Mouse (Mus musculus) kidney, embryonic 14.5 days (tissue): ENCODE results near the gene Gm17490. TPM values are rescaled to one million over a fixed set of nuclear protein-coding genes. Genes with fewer than 3 reads are reported as not detected.

Experiments
- ATAC-seq: fragments of 200-750 bp; cut with Nextera tagmentation; 2 replicates; pipeline ENCODE4 v1.8.0; 2017; ENCODE audit warnings: moderate number of reproducible peaks, mild to moderate bottlenecking, moderate TSS enrichment, moderate library complexity; ENCODE audit not compliant: low FRiP score, low TSS enrichment
- H3K27ac ChIP-seq: fragments of 300-500 bp; sonication (generic); 2 replicates; pipeline ENCODE4 v1.5.1; 2014; ENCODE audit warnings: low read depth, mild to moderate bottlenecking, low read length, moderate library complexity, mixed read lengths
- H3K27me3 ChIP-seq: fragments of 300-500 bp; sonication (generic); 2 replicates; pipeline ENCODE4 v1.6.1; 2014; ENCODE audit warnings: mild to moderate bottlenecking, low read length; ENCODE audit not compliant: control insufficient read depth, insufficient read depth
- H3K36me3 ChIP-seq: fragments of 300-500 bp; sonication (generic); 2 replicates; pipeline ENCODE4 v1.6.1; 2014; ENCODE audit warnings: low read length, mixed read lengths; ENCODE audit not compliant: control insufficient read depth, insufficient read depth
- H3K4me1 ChIP-seq: fragments of 300-500 bp; sonication (generic); 2 replicates; pipeline ENCODE4 v1.6.1; 2014; ENCODE audit warnings: low read length, mixed read lengths; ENCODE audit not compliant: control insufficient read depth, insufficient read depth
- H3K4me2 ChIP-seq: fragments of 300-500 bp; sonication (generic); replicated peaks from 2 replicates; pipeline ENCODE4 v1.6.1; 2014; ENCODE audit warnings: low read depth, mild to moderate bottlenecking, low read length
- H3K4me3 ChIP-seq: fragments of 300-500 bp; sonication (generic); 2 replicates; pipeline ENCODE4 v1.5.1; 2014; ENCODE audit warnings: mild to moderate bottlenecking, low read length
- H3K9ac ChIP-seq: fragments of 300-500 bp; sonication (generic); 2 replicates; pipeline ENCODE4 v1.6.1; 2014; ENCODE audit warnings: low read depth, mild to moderate bottlenecking, low read length, moderate library complexity
- H3K9me3 ChIP-seq: fragments of 300-500 bp; sonication (generic); 2 replicates; pipeline ENCODE4 v1.6.1; 2016; ENCODE audit warnings: low read length; ENCODE audit not compliant: control insufficient read depth
- WGBS: fragments of 180-500 bp; shearing (Covaris S2); extraction: QIAGEN DNeasy Blood & Tissue Kit; methylation state at CpG from one replicate; pipeline ENCODE4 v1.1.7; 2014; 5-methylcytosine and 5-hydroxymethylcytosine counted together
- polyA plus RNA-seq: library from polyadenylated mRNA; unstranded; fragments of >200 nt; fragmentation: Nextera tagmentation; extraction: Ambion mirVana; gene quantifications from 2 replicates; pipeline ENCODE4 v1.2.1, GENCODE M21; 2014

Gm17490 gene
- polyA plus RNA-seq, 1 experiment from 2014 or later = not detected

DNA sequence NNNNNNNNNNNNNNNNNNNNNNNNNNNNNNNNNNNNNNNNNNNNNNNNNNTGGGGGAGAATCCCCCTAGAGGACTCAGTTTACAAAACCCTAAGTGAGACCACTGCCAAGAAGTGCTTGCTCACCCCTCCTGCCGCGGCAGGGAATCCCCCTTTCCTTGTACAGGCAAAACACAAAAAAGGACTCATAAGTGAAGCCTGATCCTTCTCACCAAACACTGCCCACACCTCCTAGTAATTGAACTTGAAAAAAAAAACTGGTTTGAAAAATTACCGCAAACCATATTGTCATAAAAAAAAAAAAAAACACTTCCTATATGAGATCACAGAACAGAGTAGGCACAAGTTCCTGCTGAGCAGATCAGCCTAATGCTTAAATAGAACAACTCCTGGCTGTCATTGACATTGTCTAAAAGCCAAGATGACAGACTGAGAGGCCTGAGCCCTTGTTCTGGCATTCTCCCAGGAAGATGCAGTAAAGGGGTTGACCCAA is 16.4 kb upstream of the Gm17490 start, which contains the start of gene Il2ra:
Il2ra (plus strand) TSS at position 357 of the 491 bp plus-strand sequence.
- no peak for ATAC-seq
- Histone ChIP-seq H3K36me3 (no peaks in the 10 kb centered on the region), H3K9ac (no peak within 1 kb of the TSS), H3K27ac (no peak within 1 kb of the TSS), H3K9me3 (no peaks in the 10 kb centered on the region), H3K27me3 (no peaks in the 10 kb centered on the region), H3K4me1 (no peaks in the 10 kb centered on the region), H3K4me3 (no peak within 1 kb of the TSS), H3K4me2 (no peak within 1 kb of the TSS)
- WGBS = 88% methylated on average over 3 of the region's 3 CpGs

GRCm38 (mm10) chr2:11637115-11637514 is 11.1 kb upstream of the Gm17490 start:
- no peak for ATAC-seq
- H3K9ac ChIP-seq = no peak overlapping the region
- no peaks in the 10 kb centered on the region for H3K27me3 ChIP-seq
- no peak overlapping the region for H3K27ac ChIP-seq
- WGBS = 87% methylated on average over 1 of the region's 1 CpGs
- H3K4me1 ChIP-seq = no peaks in the 10 kb centered on the region
- H3K36me3 ChIP-seq = no peaks in the 10 kb centered on the region
- 0 out of 2 replicates have a peak, but pooled peaks cover 3% of the 10 kb centered on the region for H3K9me3 ChIP-seq
- H3K4me3 ChIP-seq = no peak overlapping the region
- no peak overlapping the region for H3K4me2 ChIP-seq

GRCm38 (mm10) chr2:11636138-11636480 is 10.0 kb upstream of the Gm17490 start:
- no peaks in the 10 kb centered on the region for H3K36me3 ChIP-seq
- no peak overlapping the region for H3K27ac ChIP-seq
- ATAC-seq = no peak
- 0 out of 2 replicates have a peak, but pooled peaks cover 3% of the 10 kb centered on the region for H3K9me3 ChIP-seq
- H3K4me2 ChIP-seq = no peak overlapping the region
- 76% methylated on average over 3 of the region's 3 CpGs for WGBS
- no peaks in the 10 kb centered on the region for H3K4me1 ChIP-seq
- no peaks in the 10 kb centered on the region for H3K27me3 ChIP-seq
- no peak overlapping the region for H3K9ac ChIP-seq
- no peak overlapping the region for H3K4me3 ChIP-seq

- Histone ChIP-seq H3K36me3 (no peaks in the 10 kb centered on the region), H3K4me2 (no peak overlapping the region), H3K4me1 (no peaks in the 10 kb centered on the region), H3K27ac (no peak overlapping the region), H3K27me3 (no peaks in the 10 kb centered on the region), H3K9me3 (0 out of 2 replicates have a peak, but pooled peaks cover 3% of the 10 kb centered on the region), H3K9ac (no peak overlapping the region), H3K4me3 (no peak overlapping the region)
- 98% methylated on average over 5 of the region's 5 CpGs for WGBS
- no peak for ATAC-seq
Observed at GRCm38 (mm10) chr2:11635471-11636137, 9.5 kb upstream of the Gm17490 start.

GRCm38 (mm10) chr2:11635035-11635434 is 9.0 kb upstream of the Gm17490 start:
- no peaks in the 10 kb centered on the region for H3K27me3 ChIP-seq
- WGBS = 91% methylated on average over 6 of the region's 6 CpGs
- H3K4me1 ChIP-seq = no peaks in the 10 kb centered on the region
- no peak overlapping the region for H3K4me3 ChIP-seq
- 0 out of 2 replicates have a peak, but pooled peaks cover 3% of the 10 kb centered on the region for H3K9me3 ChIP-seq
- no peak overlapping the region for H3K9ac ChIP-seq
- no peak for ATAC-seq
- no peak overlapping the region for H3K4me2 ChIP-seq
- H3K27ac ChIP-seq = no peak overlapping the region
- H3K36me3 ChIP-seq = no peaks in the 10 kb centered on the region

DNA sequence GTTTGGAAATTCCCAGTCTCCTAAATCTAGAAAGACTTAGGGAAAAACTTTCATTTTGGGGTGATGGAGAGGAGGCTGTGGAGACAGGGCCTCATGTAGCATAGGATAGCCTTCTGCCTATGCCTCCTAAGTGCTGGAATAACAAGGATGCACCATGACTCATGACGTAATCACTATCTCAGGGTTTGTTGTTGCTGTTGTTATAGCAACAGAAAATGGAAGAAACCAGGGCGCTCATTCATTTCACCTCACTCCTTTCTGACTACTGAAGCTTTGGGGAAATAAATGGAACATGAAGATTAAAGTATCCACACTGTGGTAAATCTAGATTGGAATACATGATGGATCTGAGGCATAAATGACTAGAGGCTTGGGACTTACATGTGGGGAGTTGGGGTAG is 2.3 kb downstream of the Gm17490 start:
- no peaks in the 10 kb centered on the region for H3K4me1 ChIP-seq
- ATAC-seq = no peak
- no peak overlapping the region for H3K27ac ChIP-seq
- H3K9ac ChIP-seq = no peak overlapping the region
- H3K27me3 ChIP-seq = no peaks in the 10 kb centered on the region
- no peak overlapping the region for H3K4me3 ChIP-seq
- H3K9me3 ChIP-seq = no peaks in the 10 kb centered on the region
- H3K36me3 ChIP-seq = no peaks in the 10 kb centered on the region
- 87% methylated on average over 2 of the region's 2 CpGs for WGBS
- H3K4me2 ChIP-seq = no peak overlapping the region

- H3K4me3 ChIP-seq = no peak overlapping the region
- H3K4me2 ChIP-seq = no peak overlapping the region
- no peaks in the 10 kb centered on the region for H3K9me3 ChIP-seq
- H3K27ac ChIP-seq = no peak overlapping the region
- no peaks in the 10 kb centered on the region for H3K27me3 ChIP-seq
- ATAC-seq = no peak
- WGBS = 94% methylated on average over 8 of the region's 8 CpGs
- no peak overlapping the region for H3K9ac ChIP-seq
- no peaks in the 10 kb centered on the region for H3K4me1 ChIP-seq
- H3K36me3 ChIP-seq = no peaks in the 10 kb centered on the region
Observed at GRCm38 (mm10) chr2:11623173-11623572, 2.9 kb downstream of the Gm17490 start.

DNA sequence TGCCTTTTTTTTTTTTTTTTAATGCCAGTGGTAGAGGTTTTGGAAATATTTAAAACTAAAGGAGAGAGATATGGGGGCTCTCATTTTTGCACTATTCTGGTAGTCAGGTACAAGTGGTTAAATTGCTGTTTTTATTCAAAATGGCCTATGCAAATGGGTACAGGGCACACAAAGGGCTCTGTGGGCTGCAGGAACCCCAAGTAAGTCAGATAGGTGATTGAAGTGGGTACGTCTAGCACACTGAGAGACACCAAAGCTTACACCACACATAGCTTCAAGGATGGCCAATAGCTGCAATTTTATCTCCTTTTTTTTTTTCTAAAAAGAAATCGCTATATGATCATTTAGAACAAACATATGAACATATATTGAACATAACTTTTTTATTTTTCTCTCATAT is 6.5 kb downstream of the Gm17490 start:
- no peak overlapping the region for H3K9ac ChIP-seq
- no peaks in the 10 kb centered on the region for H3K4me1 ChIP-seq
- no peak overlapping the region for H3K4me3 ChIP-seq
- no peaks in the 10 kb centered on the region for H3K27me3 ChIP-seq
- ATAC-seq = no peak
- H3K4me2 ChIP-seq = no peak overlapping the region
- no peaks in the 10 kb centered on the region for H3K9me3 ChIP-seq
- H3K27ac ChIP-seq = no peak overlapping the region
- 84% methylated on average over 2 of the region's 2 CpGs for WGBS
- no peaks in the 10 kb centered on the region for H3K36me3 ChIP-seq

DNA sequence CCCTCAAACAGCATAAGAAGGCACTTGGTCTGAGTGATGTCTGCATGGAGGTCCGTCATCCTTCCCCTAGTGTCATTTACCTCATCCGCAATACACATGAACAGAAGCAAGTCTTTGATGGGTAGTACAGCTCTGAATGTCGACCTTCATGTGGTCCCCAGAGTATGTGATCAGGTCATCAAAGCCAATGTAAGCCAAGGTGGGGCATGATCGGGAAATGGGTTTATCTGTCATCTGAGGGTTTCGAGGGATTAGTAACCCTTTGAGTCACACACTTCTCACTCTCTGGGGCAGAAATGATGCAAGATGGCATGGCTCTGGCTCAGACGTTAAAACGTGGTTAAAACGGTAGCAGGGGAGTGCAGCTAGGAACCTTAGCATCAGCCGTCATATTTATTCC is 9.2 kb downstream of the Gm17490 start:
- Histone ChIP-seq H3K4me2 (no peak overlapping the region), H3K27ac (no peak overlapping the region), H3K27me3 (no peaks in the 10 kb centered on the region), H3K4me1 (no peaks in the 10 kb centered on the region), H3K36me3 (no peaks in the 10 kb centered on the region), H3K9me3 (no peaks in the 10 kb centered on the region), H3K9ac (no peak overlapping the region), H3K4me3 (no peak overlapping the region)
- WGBS = 93% methylated on average over 9 of the region's 9 CpGs
- ATAC-seq = no peak
